Mouse (Mus musculus) thymus, adult 2 months (tissue): ENCODE measurements around the gene Vipr2. TPM values are rescaled to one million over a fixed set of nuclear protein-coding genes. Genes with fewer than 3 reads are reported as not detected.

Experiments used
- DNase-seq: peaks from one replicate; pipeline ENCODE4 v3.0.0; 2021
- H3K27ac ChIP-seq: fragments of 200-500 bp; 2 replicates; pipeline ENCODE4 v1.5.1; 2012; ENCODE audit warnings: low read length, control low read depth; ENCODE audit not compliant: control insufficient read depth, insufficient read depth
- H3K27me3 ChIP-seq: fragments of 200-500 bp; 2 replicates; pipeline ENCODE4 v1.6.1; 2012; ENCODE audit warnings: mild to moderate bottlenecking, low read length, moderate library complexity, mixed read lengths; ENCODE audit not compliant: control insufficient read depth, insufficient read depth
- H3K36me3 ChIP-seq: fragments of 200-500 bp; 2 replicates; pipeline ENCODE4 v1.6.1; 2012; ENCODE audit warnings: mild to moderate bottlenecking, low read length, moderate library complexity; ENCODE audit not compliant: control insufficient read depth, insufficient read depth
- H3K4me1 ChIP-seq: fragments of 200-500 bp; replicated peaks from 2 replicates; pipeline ENCODE4 v1.6.1; 2012; ENCODE audit warnings: low read length; ENCODE audit not compliant: control insufficient read depth, insufficient read depth
- H3K4me3 ChIP-seq: fragments of 200-500 bp; 2 replicates; pipeline ENCODE4 v1.5.1; 2012; ENCODE audit warnings: mild to moderate bottlenecking, low read length, control low read depth, moderate library complexity; ENCODE audit not compliant: control insufficient read depth, insufficient read depth
- CTCF ChIP-seq: fragments of 200-500 bp; IDR thresholded peaks from 2 replicates; pipeline ENCODE4 v1.5.1; 2012; ENCODE audit warnings: mild to moderate bottlenecking, control low read depth, low read length, moderate library complexity, borderline replicate concordance; ENCODE audit not compliant: control insufficient read depth, poor library complexity, insufficient read depth; ENCODE audit errors: extremely low read depth
- POLR2A ChIP-seq: fragments of 200-500 bp; IDR thresholded peaks from 2 replicates; pipeline ENCODE4 v1.6.1; 2012; ENCODE audit warnings: mild to moderate bottlenecking, low read length, control low read depth, moderate library complexity; ENCODE audit not compliant: control insufficient read depth, poor library complexity, insufficient read depth; ENCODE audit errors: extremely low read depth
- WGBS: fragments of 180-500 bp; shearing (Covaris S2); methylation state at CpG from one replicate; pipeline ENCODE4 v1.1.7; 2018; 5-methylcytosine and 5-hydroxymethylcytosine counted together
- polyA plus RNA-seq: library from polyadenylated mRNA; depleted of rRNA; stranded (reverse); fragments of >200 nt; gene quantifications from 2 replicates; pipeline ENCODE4 v1.2.3, GENCODE M21; 2012

Vipr2 gene
- polyA plus RNA-seq, 1 experiment: 0.66 TPM

DNA sequence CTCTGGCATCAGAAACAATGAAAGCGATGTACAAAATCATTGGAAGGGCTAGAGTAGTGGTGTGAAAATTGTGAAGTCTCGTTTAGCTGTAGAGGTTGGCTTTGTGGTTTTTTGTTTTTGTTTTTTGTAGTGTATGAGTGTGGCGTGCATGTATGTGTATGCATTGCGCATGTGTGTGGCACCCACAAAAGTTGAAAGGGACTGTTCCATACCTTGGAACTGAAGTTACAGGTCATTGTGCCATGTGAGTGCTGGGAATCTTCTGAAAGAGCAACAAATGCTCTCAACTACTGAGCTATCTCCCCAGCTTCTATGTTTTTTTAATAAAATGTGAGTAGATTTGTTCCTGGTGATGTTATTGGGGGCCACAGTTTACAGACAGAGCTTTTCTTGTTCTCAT, 14.5 kb upstream of the Vipr2 start:
- 92% methylated on average over 4 of the region's 4 CpGs for WGBS
- Histone ChIP-seq H3K27me3 (no peaks in the 10 kb centered on the region), H3K27ac (no peak overlapping the region), H3K36me3 (peaks cover 27% of the 10 kb centered on the region), H3K4me3 (no peak overlapping the region), H3K4me1 (no peaks in the 10 kb centered on the region)
- TF ChIP-seq CTCF (no peak), POLR2A (no peak)
- no peak for DNase-seq

DNA sequence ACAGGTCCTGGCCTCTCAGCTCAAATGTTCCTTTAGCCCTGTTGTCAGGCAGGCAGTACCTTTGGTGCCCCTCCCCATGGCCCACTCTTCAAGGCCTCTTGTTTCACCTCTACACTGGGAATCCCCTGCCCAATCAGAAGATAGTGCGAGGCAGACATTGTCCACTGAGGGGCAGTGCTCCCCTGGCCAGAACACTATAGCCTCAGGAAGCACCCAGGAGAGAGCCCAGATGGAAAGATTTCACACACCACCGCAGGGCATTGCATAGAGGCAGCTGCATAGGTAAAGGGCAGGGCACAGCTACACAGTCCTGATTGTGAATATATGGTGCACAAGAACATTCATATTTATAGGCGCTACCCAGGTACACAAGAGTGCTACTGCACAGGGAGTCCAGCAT, 6.5 kb upstream of the Vipr2 start:
- DNase-seq: no peak
- no peaks in the 10 kb centered on the region for H3K4me1 ChIP-seq
- no peaks in the 10 kb centered on the region for H3K27me3 ChIP-seq
- no peak overlapping the region for H3K4me3 ChIP-seq
- no peaks in the 10 kb centered on the region for H3K36me3 ChIP-seq
- H3K27ac ChIP-seq: no peak overlapping the region
- WGBS: 54% methylated on average over 3 of the region's 3 CpGs
- TF ChIP-seq POLR2A (no peak), CTCF (no peak)

- no peak for TF ChIP-seq CTCF
- no peak for TF ChIP-seq POLR2A
- H3K27ac ChIP-seq: no peak overlapping the region
- DNase-seq: no peak
- H3K4me1 ChIP-seq: peaks cover 7% of the 10 kb centered on the region
- H3K4me3 ChIP-seq: peak overlapping the region; percentile 48
- H3K27me3 ChIP-seq: peaks cover 2% of the 10 kb centered on the region; the same call in 1 of the 2 replicates
- WGBS: 1% methylated on average over 24 of the region's 24 CpGs
- no peaks in the 10 kb centered on the region for H3K36me3 ChIP-seq
Observed at GRCm38 (mm10) chr12:116077855-116078366, 385 bp downstream of the Vipr2 start.

DNA sequence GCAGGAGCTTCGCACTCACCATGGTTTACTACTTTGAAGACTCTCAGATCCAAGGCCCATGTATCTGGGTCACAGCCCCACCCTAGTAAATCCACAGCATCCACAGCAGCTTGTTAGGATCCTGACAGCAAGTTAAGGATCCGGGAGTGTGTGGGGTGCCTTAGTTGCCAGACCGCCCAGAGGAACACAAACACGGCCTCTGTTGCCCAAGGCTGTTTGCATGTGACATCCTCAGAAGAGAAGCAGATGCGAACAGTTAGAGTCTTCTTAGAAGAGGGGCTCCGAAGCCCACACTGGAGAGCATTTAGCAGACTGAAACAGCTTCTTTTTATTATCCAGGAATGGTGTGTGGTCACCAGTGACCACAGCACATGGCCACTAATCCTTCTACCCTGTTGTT, 5.6 kb downstream of the Vipr2 start:
- Histone ChIP-seq H3K4me3 (no peak overlapping the region), H3K27ac (no peak overlapping the region), H3K4me1 (no peaks in the 10 kb centered on the region), H3K36me3 (no peaks in the 10 kb centered on the region), H3K27me3 (no peaks in the 10 kb centered on the region)
- TF ChIP-seq CTCF (no peak), POLR2A (no peak)
- WGBS: 94% methylated on average over 6 of the region's 6 CpGs
- no peak for DNase-seq

DNA sequence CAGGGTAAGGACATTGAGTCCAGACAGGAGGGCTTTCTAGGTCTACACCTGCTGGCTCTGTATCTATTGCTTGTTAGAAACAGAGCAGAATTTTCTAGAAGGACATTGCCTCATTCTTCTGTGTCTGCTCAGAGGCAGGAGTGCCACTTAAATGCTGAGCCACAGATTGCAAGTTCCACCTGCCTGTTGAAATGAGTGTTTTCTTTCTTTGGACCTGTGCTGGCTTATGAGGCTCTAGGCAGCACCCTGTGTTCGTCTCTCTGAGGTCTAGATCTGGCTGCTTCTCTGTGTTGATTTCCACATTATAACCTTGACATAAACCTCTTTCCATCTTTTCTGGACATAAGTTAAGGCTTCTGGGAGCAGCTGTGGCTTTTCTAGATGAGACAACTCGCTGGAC, 6.8 kb downstream of the Vipr2 start:
- H3K36me3 ChIP-seq: no peaks in the 10 kb centered on the region
- 91% methylated on average over 2 of the region's 2 CpGs for WGBS
- no peaks in the 10 kb centered on the region for H3K27me3 ChIP-seq
- TF ChIP-seq CTCF: no peak
- no peak for TF ChIP-seq POLR2A
- no peak overlapping the region for H3K27ac ChIP-seq
- H3K4me3 ChIP-seq: no peak overlapping the region
- no peak for DNase-seq
- H3K4me1 ChIP-seq: no peaks in the 10 kb centered on the region

DNA sequence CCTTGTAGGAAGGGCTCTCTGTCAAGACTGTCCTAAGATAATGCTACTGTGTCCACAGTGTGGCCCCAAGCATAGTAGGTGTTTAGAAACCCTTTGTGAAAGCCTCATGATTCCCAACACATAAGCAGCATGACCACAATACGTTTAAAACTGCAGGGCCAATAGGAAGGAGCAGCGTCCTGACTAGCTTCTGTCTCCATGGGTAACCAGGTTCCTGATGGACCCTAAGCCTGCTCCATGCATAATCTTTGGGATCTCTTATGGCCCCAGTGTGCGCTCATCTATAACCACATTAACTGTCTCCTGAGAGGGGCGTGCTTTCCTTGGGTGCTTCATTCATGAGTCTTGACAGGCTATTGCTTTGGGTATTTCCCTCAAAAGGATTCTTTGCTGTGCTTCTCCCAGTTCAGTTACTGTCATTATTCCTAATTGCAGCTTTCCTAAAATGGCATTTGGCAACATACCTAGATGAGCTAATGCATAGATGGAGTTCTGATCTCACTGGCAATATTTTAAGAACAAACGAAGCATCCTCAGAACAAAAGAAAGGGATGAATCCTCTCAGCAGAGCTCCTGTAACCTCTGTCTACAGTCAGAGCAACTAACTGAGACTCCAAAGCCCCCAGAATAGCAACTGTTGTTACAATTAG, 9.6 kb downstream of the Vipr2 start:
- Histone ChIP-seq H3K36me3 (no peaks in the 10 kb centered on the region), H3K27ac (no peak overlapping the region), H3K27me3 (no peaks in the 10 kb centered on the region), H3K4me1 (no peaks in the 10 kb centered on the region), H3K4me3 (no peak overlapping the region)
- DNase-seq: no peak
- 92% methylated on average over 5 of the region's 5 CpGs for WGBS
- TF ChIP-seq CTCF (no peak), POLR2A (no peak)
